Mouse (Mus musculus) forebrain, embryonic 14.5 days (tissue): ENCODE data around the gene Fuca1. TPM values are rescaled to one million over a fixed set of nuclear protein-coding genes. Genes with fewer than 3 reads are reported as not detected.
"Not testable (repeated sequence)": the region's sequence is repeated elsewhere in the genome, so short reads cannot be mapped to it uniquely, and the experiment has no call there.

Experiments used
- ATAC-seq: fragments of 200-750 bp; cut with Nextera tagmentation; 2 replicates; pipeline ENCODE4 v1.8.0; 2017; ENCODE audit warnings: mild to moderate bottlenecking, moderate library complexity
- DNase-seq: peaks from one replicate; pipeline ENCODE4 v3.0.0-alpha.2; 2015; ENCODE audit warnings: low spot score
- H3K27ac ChIP-seq: fragments of 300-500 bp; sonication (generic); 2 replicates; pipeline ENCODE4 v1.5.1; 2014; ENCODE audit warnings: low read depth, mild to moderate bottlenecking, control low read depth, low read length, moderate library complexity
- H3K27me3 ChIP-seq: fragments of 300-500 bp; sonication (generic); replicated peaks from 2 replicates; pipeline ENCODE4 v1.6.1; 2014; ENCODE audit warnings: low read length, control low read depth, mixed read lengths; ENCODE audit not compliant: control insufficient read depth, insufficient read depth
- H3K36me3 ChIP-seq: fragments of 300-500 bp; sonication (generic); 2 replicates; pipeline ENCODE4 v1.6.1; 2014; ENCODE audit warnings: low read length, control low read depth; ENCODE audit not compliant: control insufficient read depth, insufficient read depth
- H3K4me1 ChIP-seq: fragments of 300-500 bp; sonication (generic); 2 replicates; pipeline ENCODE4 v1.6.1; 2014; ENCODE audit warnings: antibody characterized with exemption, low read length, control low read depth; ENCODE audit not compliant: control insufficient read depth, insufficient read depth
- H3K4me2 ChIP-seq: fragments of 300-500 bp; sonication (generic); 2 replicates; pipeline ENCODE4 v1.6.1; 2014; ENCODE audit warnings: mild to moderate bottlenecking, control low read depth, low read length
- H3K4me3 ChIP-seq: fragments of 300-500 bp; sonication (generic); 2 replicates; pipeline ENCODE4 v1.5.1; 2014; ENCODE audit warnings: low read depth, low read length, control low read depth
- H3K9ac ChIP-seq: fragments of 300-500 bp; sonication (generic); 2 replicates; pipeline ENCODE4 v1.6.1; 2014; ENCODE audit warnings: mild to moderate bottlenecking, low read length, control low read depth, moderate library complexity
- H3K9me3 ChIP-seq: fragments of 300-500 bp; sonication (generic); replicated peaks from 2 replicates; pipeline ENCODE4 v1.6.1; 2016; ENCODE audit warnings: low read length, control low read depth, mixed read lengths; ENCODE audit not compliant: control insufficient read depth
- WGBS: fragments of 180-500 bp; shearing (Covaris S2); extraction: QIAGEN DNeasy Blood & Tissue Kit; methylation state at CpG from one replicate; pipeline ENCODE4 v1.1.7; 2014; 5-methylcytosine and 5-hydroxymethylcytosine counted together
- polyA plus RNA-seq: library from polyadenylated mRNA; unstranded; fragments of >200 nt; fragmentation: Nextera tagmentation; extraction: Ambion mirVana; gene quantifications from 2 replicates; pipeline ENCODE4 v1.2.1, GENCODE M21; 2014

Gene Fuca1
- polyA plus RNA-seq, 1 experiment from 2014 or later = 60.7 TPM

GRCm38 (mm10) chr4:135938858-135939257 is 18.3 kb downstream of the Fuca1 start:
- no peaks in the 10 kb centered on the region for H3K4me1 ChIP-seq
- no peaks in the 10 kb centered on the region for H3K9me3 ChIP-seq
- no peaks in the 10 kb centered on the region for H3K27me3 ChIP-seq
- 89% methylated on average over 7 of the region's 7 CpGs for WGBS
- no peak overlapping the region for H3K4me3 ChIP-seq
- H3K9ac ChIP-seq = no peak overlapping the region
- ATAC-seq (no peak), DNase-seq (no peak)
- H3K4me2 ChIP-seq = no peak overlapping the region
- H3K36me3 ChIP-seq = peaks cover 44% of the 10 kb centered on the region
- H3K27ac ChIP-seq = no peak overlapping the region

DNA sequence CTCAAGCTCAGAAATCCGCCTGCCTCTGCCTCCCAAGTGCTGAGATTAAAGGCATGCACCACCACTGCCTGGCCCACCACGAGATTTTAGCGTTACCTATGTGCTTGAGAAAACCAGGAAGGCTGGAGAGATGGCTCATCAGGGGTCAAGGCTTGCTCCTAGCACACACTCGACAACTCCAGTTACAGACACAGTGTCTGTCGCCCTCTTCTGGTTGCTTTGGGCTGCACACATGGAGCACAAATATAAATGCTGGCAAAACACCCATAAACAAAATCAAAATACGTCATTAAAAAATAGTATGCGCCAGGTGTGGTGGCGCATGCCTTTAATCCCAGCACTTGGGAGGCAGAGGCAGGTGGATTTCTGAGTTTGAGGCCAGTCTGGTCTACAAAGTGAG is 20.5 kb downstream of the Fuca1 start:
- H3K4me3 ChIP-seq, DNase-seq, H3K27ac ChIP-seq, H3K9me3 ChIP-seq, H3K27me3 ChIP-seq, H3K4me1 ChIP-seq, H3K4me2 ChIP-seq, H3K9ac ChIP-seq, ATAC-seq: not testable (repeated sequence)
- H3K36me3 ChIP-seq = peaks cover 30% of the 10 kb centered on the region
- 79% methylated on average over 8 of the region's 8 CpGs for WGBS

DNA sequence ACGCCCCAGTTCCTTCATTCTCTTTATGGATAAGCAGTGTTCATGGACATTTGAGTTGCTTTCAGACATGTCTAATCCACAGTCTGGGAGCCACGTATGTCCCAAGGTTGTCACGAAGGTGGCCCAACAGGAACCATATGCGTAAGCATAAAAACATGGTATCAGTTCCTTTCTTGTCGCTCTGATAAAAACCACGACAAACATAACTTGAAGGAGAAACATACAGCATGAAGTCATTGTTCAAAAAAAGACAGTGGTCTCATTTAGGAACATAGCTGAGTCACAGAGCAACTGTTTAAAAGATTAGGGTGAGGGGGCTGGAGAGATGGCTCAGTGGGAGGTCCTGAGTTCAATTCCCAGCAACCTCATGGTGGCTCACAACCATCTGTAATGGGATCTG is 21.7 kb downstream of the Fuca1 start:
- Histone ChIP-seq H3K9ac (no peak overlapping the region), H3K4me3 (no peak overlapping the region), H3K36me3 (peaks cover 25% of the 10 kb centered on the region; the same call in 1 of the 2 replicates), H3K4me1 (peaks cover 4% of the 10 kb centered on the region), H3K9me3 (no peaks in the 10 kb centered on the region), H3K27me3 (no peaks in the 10 kb centered on the region), H3K27ac (no peak overlapping the region), H3K4me2 (no peak overlapping the region)
- no peak for DNase-seq
- WGBS = 88% methylated on average over 6 of the region's 6 CpGs
- no peak for ATAC-seq

- Histone ChIP-seq H3K27me3 (no peaks in the 10 kb centered on the region), H3K4me1 (peaks cover 4% of the 10 kb centered on the region), H3K9me3 (no peaks in the 10 kb centered on the region), H3K4me2 (no peak overlapping the region), H3K4me3 (no peak overlapping the region), H3K36me3 (0 out of 2 replicates have a peak, but pooled peaks cover 17% of the 10 kb centered on the region), H3K9ac (no peak overlapping the region), H3K27ac (no peak overlapping the region)
- 59% methylated on average over 4 of the region's 4 CpGs for WGBS
- no peak for ATAC-seq
- no peak for DNase-seq
These were observed 22.9 kb downstream of the Fuca1 start for GRCm38 (mm10) chr4:135943389-135943788.

DNA sequence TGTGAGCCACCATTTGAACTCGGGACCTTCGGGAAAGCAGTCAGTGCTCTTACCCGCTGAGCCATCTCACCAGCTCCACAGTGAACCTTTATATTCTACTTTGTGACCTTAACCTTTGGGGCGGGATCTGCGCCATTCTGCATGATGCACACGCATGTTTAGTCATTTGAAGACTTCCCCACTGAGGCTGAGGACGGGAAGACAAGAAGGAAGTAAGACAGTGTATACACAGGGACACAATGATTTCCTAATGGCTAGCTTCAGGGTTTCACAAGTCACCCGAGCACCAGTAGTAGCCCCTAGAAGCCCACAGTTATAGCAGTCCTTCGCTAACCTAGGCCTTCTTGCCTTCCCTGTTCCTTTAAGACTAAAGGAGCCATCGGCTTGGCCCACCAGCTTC is 25.2 kb downstream of the Fuca1 start:
- H3K36me3 ChIP-seq = 0 out of 2 replicates have a peak, but pooled peaks cover 4% of the 10 kb centered on the region

DNA sequence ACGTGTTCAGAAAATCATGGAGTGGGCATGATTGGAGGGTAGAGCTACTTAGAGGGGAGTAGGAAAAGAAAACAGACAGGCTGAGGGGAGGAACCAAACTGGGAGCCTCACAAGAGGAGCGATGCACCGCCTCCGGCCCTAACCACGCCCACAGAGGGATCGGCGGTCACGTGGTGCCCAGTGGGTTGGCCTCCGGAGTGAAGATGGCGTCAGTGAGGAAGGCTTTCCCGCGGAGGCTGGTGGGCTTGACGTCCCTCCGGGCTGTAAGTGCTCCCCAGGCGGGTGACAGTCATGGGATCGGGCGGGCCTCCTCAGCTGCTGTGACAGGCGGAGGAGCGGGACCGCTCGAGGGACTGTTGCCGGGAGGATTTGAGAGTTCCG is 25.7 kb downstream of the Fuca1 start, which contains the start of gene Hmgcl:
Hmgcl (plus strand) TSS at position 171 of the 381 bp plus-strand sequence.
- Histone ChIP-seq H3K9me3 (no peaks in the 10 kb centered on the region), H3K4me3 (peak within 1 kb of the TSS; percentile 75), H3K4me2 (peak within 1 kb of the TSS; percentile 84), H3K9ac (peak within 1 kb of the TSS; percentile 83), H3K27me3 (no peaks in the 10 kb centered on the region), H3K4me1 (peaks cover 4% of the 10 kb centered on the region), H3K27ac (0 out of 2 replicates have a peak within 1 kb of the TSS, but pooled peaks have one; percentile 23), H3K36me3 (peaks cover under 1% of the 10 kb centered on the region; the same call in 1 of the 2 replicates)
- ATAC-seq = peak; percentile 97
- DNase-seq = peak; percentile 97
- WGBS = under 1% methylated on average over 23 of the region's 23 CpGs

More for the DNA sequence above, 25.2 kb downstream of the Fuca1 start:
- Histone ChIP-seq H3K27ac (0 out of 2 replicates have a peak overlapping the region, but pooled peaks have one; percentile 23), H3K27me3 (no peaks in the 10 kb centered on the region), H3K9ac (peak overlapping the region; percentile 83; the same call in 1 of the 2 replicates), H3K9me3 (no peaks in the 10 kb centered on the region), H3K4me2 (peak overlapping the region; percentile 84), H3K4me3 (peak overlapping the region; percentile 75), H3K4me1 (peaks cover 4% of the 10 kb centered on the region)
- WGBS = 76% methylated on average over 10 of the region's 10 CpGs
- DNase-seq (no peak), ATAC-seq (no peak)

GRCm38 (mm10) chr4:135946659-135947301 is 26.2 kb downstream of the Fuca1 start:
- WGBS = 3% methylated on average over 28 of the region's 28 CpGs

DNA sequence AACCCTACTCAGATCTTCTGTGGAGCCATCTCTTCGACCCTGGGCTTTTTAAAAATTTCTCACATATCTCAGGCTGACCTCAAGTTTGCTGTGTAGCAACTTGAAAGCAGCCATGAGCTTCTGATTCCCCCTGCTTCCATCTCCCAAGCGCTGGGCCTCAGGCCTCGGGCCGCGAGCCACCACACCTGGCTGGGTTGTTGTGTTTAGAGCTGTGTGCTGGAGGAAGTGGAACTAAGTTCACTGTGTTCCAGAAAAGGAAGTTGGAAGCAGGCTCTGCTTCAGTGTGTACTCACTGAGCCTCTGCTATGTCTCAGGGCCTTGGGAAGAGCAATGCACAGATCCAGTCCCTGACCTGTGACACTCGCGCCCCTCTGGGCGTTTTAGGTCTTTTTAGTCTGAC is 27.6 kb downstream of the Fuca1 start:
- peaks cover 4% of the 10 kb centered on the region for H3K4me1 ChIP-seq
- no peak overlapping the region for H3K27ac ChIP-seq
- no peaks in the 10 kb centered on the region for H3K27me3 ChIP-seq
- H3K9me3 ChIP-seq = no peaks in the 10 kb centered on the region
- H3K36me3 ChIP-seq = peaks cover 14% of the 10 kb centered on the region
- ATAC-seq = no peak
- no peak overlapping the region for H3K4me2 ChIP-seq
- no peak overlapping the region for H3K9ac ChIP-seq
- DNase-seq = no peak
- H3K4me3 ChIP-seq = no peak overlapping the region
- WGBS = 96% methylated on average over 8 of the region's 8 CpGs

More at GRCm38 (mm10) chr4:135946659-135947301, 26.2 kb downstream of the Fuca1 start:
- peak overlapping the region; percentile 84 for H3K4me2 ChIP-seq
- peak overlapping the region; percentile 83 for H3K9ac ChIP-seq
- no peaks in the 10 kb centered on the region for H3K9me3 ChIP-seq
- H3K4me1 ChIP-seq = peaks cover 4% of the 10 kb centered on the region
- H3K36me3 ChIP-seq = peaks cover 6% of the 10 kb centered on the region
- H3K4me3 ChIP-seq = peak overlapping the region; percentile 75
- DNase-seq (peak; percentile 33), ATAC-seq (peak; percentile 54; the same call in 1 of the 2 replicates)
- H3K27me3 ChIP-seq = no peaks in the 10 kb centered on the region
- no peak overlapping the region for H3K27ac ChIP-seq

GRCm38 (mm10) chr4:135949475-135949874 is 28.9 kb downstream of the Fuca1 start:
- Histone ChIP-seq H3K4me2 (no peak overlapping the region), H3K36me3 (peaks cover 14% of the 10 kb centered on the region), H3K27me3 (no peaks in the 10 kb centered on the region), H3K9me3 (no peaks in the 10 kb centered on the region), H3K27ac (no peak overlapping the region), H3K9ac (no peak overlapping the region), H3K4me3 (no peak overlapping the region), H3K4me1 (peaks cover 4% of the 10 kb centered on the region)
- DNase-seq (no peak), ATAC-seq (no peak)
- WGBS = 85% methylated on average over 10 of the region's 10 CpGs
